Mouse (Mus musculus): ENCODE measurements at regions not wholly inside any gene's neighbourhood (a gene's known extent, or its start where the extent isn't known, plus 50 kb on each side); places are given as distances from the start of the nearest gene placed in this dataset.
A peak's percentile ranks its signal among the peaks of the same experiment; 100 is the strongest.
"Not testable (repeated sequence)": the region's sequence is repeated elsewhere in the genome, so short reads cannot be mapped to it uniquely, and the experiment has no call there.

- peak; percentile 71 to 77 for DNase-seq
Measured at GRCm38 (mm10) chr10:85242701-85243100, 57.8 kb upstream of the Cry1 start.

GRCm38 (mm10) chr10:85243556-85243955 is 58.7 kb upstream of the Cry1 start:
- peak in 1 of 2 experiments; percentile 17 for DNase-seq

- no peak for DNase-seq
Measured at GRCm38 (mm10) chr10:85265746-85266145, 80.9 kb upstream of the Cry1 start.

- DNase-seq: no peak
Measured at GRCm38 (mm10) chr10:85266148-85266547, 81.3 kb upstream of the Cry1 start.

DNA sequence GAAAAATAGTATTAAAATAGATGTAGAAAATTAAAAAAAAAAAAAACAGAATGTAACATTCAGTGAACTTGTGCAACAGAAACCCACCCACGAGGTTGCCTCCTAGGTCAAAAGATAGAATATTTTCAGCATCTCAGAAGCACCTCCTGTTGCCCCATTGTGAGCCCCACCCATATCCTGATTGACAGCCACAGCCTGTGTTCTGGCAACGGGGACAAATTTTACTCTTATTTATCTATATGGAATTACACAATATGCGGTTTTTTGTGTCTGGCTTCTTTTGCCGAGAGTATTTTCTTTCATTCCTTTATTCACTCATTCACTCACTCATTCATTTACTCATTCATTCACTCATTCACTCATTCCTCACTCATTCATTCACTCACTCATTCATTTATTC is 81.9 kb upstream of the Cry1 start:
- DNase-seq: no peak

- DNase-seq: peak; percentile 72
Measured at GRCm38 (mm10) chr10:85270209-85270608, 85.3 kb upstream of the Cry1 start.

DNA sequence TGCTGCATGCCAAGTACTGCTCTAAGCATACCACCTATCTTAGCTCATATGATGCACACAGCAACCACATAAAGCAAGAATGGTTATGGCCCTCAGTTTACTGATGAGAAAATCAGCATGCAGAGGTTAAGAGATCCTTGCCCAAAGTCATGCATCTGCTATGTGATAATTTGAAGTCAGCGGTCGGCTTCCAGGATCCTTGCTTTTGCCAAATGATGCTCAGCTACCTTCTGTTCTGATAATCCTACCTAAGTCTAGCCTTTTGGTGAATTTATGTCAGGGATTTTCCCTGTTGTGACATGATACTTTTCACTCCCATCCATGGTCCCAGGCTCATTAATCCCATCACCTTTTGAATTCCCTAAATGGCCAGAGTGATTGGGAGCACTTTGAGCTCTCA is 91.9 kb upstream of the Cry1 start:
- DNase-seq: peak in 1 of 2 experiments; percentile 19

- DNase-seq: no peak
Measured at GRCm38 (mm10) chr10:85291733-85292476, 94.7 kb upstream of the Btbd11 start.

- DNase-seq: no peak
Measured at GRCm38 (mm10) chr10:85292477-85292855, 94.1 kb upstream of the Btbd11 start.

GRCm38 (mm10) chr10:85293071-85293783 is 93.4 kb upstream of the Btbd11 start:
- DNase-seq: no peak

DNA sequence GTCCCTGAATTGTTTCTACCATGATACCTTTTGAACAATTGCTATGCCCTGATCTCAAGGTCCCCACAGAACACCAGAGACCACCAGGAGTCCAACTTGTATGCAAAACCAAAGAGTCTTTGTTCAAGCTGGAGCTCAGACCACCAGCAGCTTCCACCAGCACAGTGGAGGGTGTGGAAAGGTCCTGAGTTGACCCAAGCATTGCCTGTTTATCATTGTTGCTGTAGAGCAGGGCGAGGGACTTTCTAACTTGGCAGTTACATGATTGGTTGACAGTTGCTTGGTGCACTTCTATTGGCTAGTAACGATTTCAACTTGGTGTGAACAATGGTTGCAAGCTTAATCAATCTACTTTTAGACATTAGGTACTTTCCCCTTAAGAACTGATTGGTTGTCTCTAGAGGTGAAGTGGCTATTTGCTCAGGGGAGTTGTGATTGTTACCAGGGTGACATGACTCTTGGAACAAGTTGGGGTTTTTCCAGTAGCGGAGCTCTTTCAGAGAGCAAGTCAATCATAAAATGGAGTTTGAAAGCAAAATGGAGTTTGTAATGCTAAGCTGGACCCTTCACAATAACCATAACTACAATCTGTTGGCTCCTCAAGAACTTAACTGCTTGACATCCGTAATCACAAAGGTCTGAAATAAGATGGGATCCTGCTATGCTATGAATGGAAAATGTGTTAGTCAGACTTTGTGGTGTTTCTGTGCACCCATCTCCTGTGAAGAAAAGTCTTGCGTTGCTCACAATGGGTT is 91.3 kb upstream of the Btbd11 start:
- no peak for DNase-seq

GRCm38 (mm10) chr10:85311781-85312180 is 74.8 kb upstream of the Btbd11 start:
- DNase-seq: no peak

DNA sequence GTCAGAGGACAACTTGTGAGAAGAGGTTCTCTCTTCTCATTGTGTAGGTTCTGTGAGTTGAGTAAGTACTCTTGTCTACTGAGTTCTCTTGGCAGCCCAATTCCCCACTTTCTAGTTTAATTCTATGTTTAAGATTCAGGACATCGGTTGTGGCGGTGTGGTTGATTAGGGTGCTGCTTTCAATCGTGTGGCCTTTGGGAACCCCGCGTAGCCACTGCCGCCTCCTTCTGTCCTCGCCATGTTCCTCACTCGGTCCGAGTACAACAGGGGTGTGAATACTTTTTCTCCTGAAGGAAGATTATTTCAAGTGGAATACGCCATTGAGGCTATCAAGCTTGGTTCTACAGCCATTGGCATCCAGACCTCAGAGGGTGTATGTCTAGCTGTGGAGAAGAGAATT is 73.3 kb upstream of the Btbd11 start:
- not testable (repeated sequence) for DNase-seq

DNA sequence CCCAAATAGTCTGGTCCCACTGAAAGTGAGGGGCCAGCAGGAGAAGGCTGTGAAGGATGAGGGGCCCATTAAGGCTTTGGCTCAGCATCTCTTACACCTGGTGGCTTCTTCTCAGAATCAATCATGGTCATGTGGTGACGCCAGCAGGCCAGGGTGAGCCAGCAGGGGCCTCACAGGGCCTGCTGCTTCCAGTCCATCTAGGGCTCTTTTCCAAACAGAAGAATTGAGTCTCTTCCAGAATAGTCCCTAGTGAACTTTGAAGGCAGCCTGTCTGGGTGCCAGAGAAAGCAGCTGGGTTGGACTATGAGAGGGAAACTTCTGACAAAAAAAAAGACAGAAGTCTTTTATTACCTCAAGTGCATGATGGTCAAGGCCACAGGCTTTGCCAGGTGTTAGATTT is 65.6 kb upstream of the Btbd11 start:
- no peak for DNase-seq

- DNase-seq: no peak
Measured at GRCm38 (mm10) chr10:85322280-85322679, 64.3 kb upstream of the Btbd11 start.

- DNase-seq: no peak
Measured at GRCm38 (mm10) chr10:85329382-85329781, 57.2 kb upstream of the Btbd11 start.

DNA sequence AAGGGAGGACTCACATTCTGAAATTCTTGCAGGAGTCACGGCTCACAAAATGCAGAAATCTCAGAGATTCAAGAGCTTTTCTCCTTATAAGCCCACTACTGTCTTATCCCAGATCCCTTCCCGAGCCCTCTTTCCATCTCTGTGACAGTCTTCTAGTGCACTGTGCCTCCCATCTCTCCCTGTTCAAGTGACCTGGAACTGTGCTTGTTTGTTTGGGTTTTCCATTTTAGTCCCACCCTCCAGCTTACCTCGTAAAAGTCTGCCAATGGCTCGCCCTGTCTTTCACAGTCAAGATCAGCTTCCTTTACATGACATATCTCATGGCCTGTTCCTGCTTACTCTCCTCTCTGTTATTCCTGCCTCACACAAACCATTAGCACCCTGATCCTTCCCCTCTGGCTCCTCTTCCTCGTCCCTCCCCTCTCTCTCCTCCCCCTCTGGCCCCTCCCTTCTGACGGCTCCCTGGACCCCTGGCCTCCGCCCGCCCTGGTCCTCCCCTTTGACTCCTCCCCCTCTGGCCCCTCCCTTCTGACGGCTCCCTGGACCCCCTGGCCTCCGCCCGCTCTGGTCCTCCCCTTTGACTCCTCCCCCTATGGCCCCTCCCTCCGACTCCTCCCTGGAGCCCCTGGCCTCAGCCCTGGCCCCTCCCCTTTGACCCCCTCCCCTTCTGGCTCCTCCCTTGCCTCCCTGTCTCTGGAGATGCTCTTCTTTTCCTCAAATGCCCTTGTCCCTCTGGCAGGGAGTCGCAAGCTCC is 55.5 kb upstream of the Btbd11 start:
- DNase-seq: peak in 1 of 2 experiments; percentile 5

All from cerebellum, postnatal 36 days (tissue).